Mouse (Mus musculus) bone marrow macrophage, adult 2 months (primary cell): Measurements from ENCODE around the gene Ash1l. TPM values are rescaled to one million over a fixed set of nuclear protein-coding genes. Genes with fewer than 3 reads are reported as not detected.

Experiments
- H3K27ac ChIP-seq: 2 replicates; pipeline ENCODE4 v1.5.1; 2012; ENCODE audit warnings: low read depth, low read length; ENCODE audit not compliant: insufficient read depth
- H3K4me1 ChIP-seq: 2 replicates; pipeline ENCODE4 v1.6.1; 2012; ENCODE audit warnings: low read length; ENCODE audit not compliant: control insufficient read depth, insufficient read depth
- H3K4me3 ChIP-seq: 2 replicates; pipeline ENCODE4 v1.5.1; 2012; ENCODE audit warnings: mild to moderate bottlenecking, low read length, moderate library complexity; ENCODE audit not compliant: insufficient read depth
- CTCF ChIP-seq: IDR thresholded peaks from 2 replicates; pipeline ENCODE4 v1.5.1; 2012; ENCODE audit warnings: low read depth, mild to moderate bottlenecking, low read length, moderate library complexity
- POLR2A ChIP-seq: IDR thresholded peaks from 2 replicates; pipeline ENCODE4 v1.6.1; 2012; ENCODE audit warnings: mild to moderate bottlenecking, low read depth, low read length, borderline replicate concordance
- polyA plus RNA-seq: library from polyadenylated mRNA; stranded (reverse); fragments of >200 nt; gene quantifications from 2 replicates; pipeline ENCODE4 v1.2.4, GENCODE M21; 2012; ENCODE audit not compliant: missing spikeins, insufficient read depth, insufficient read length

Gene Ash1l
- polyA plus RNA-seq, 1 experiment: 23.1 TPM

GRCm38 (mm10) chr3:88923989-88924591 is 26.3 kb upstream of the Ash1l start:
- H3K4me1 ChIP-seq: no peaks in the 10 kb centered on the region
- no peak for TF ChIP-seq CTCF
- TF ChIP-seq POLR2A: no peak
- no peak overlapping the region for H3K4me3 ChIP-seq
- no peak overlapping the region for H3K27ac ChIP-seq

- H3K27ac ChIP-seq: no peak overlapping the region
- no peak overlapping the region for H3K4me3 ChIP-seq
- no peaks in the 10 kb centered on the region for H3K4me1 ChIP-seq
- TF ChIP-seq CTCF (no peak), POLR2A (no peak)
Measured at GRCm38 (mm10) chr3:88925651-88926050, 24.8 kb upstream of the Ash1l start.

GRCm38 (mm10) chr3:88929501-88929900 is 20.9 kb upstream of the Ash1l start:
- H3K4me3 ChIP-seq: no peak overlapping the region
- TF ChIP-seq CTCF (no peak), POLR2A (no peak)
- H3K27ac ChIP-seq: no peak overlapping the region
- no peaks in the 10 kb centered on the region for H3K4me1 ChIP-seq

- Histone ChIP-seq H3K4me1 (no peaks in the 10 kb centered on the region), H3K4me3 (no peak overlapping the region), H3K27ac (no peak overlapping the region)
- TF ChIP-seq CTCF: 0 out of 2 replicates have a peak, but pooled peaks have one; percentile 14
- no peak for TF ChIP-seq POLR2A
Measured at GRCm38 (mm10) chr3:88939071-88939470, 11.4 kb upstream of the Ash1l start.

GRCm38 (mm10) chr3:88939749-88940148 is 10.7 kb upstream of the Ash1l start:
- H3K4me3 ChIP-seq: no peak overlapping the region
- no peaks in the 10 kb centered on the region for H3K4me1 ChIP-seq
- no peak overlapping the region for H3K27ac ChIP-seq
- peak; percentile 30; the same call in 1 of the 2 replicates for TF ChIP-seq CTCF
- TF ChIP-seq POLR2A: no peak

GRCm38 (mm10) chr3:88942316-88942880 is 8.0 kb upstream of the Ash1l start:
- Histone ChIP-seq H3K4me1 (peaks cover 1% of the 10 kb centered on the region), H3K27ac (no peak overlapping the region), H3K4me3 (no peak overlapping the region)
- no peak for TF ChIP-seq POLR2A
- no peak for TF ChIP-seq CTCF

GRCm38 (mm10) chr3:88944109-88944508 is 6.3 kb upstream of the Ash1l start:
- Histone ChIP-seq H3K27ac (no peak overlapping the region), H3K4me1 (peaks cover 4% of the 10 kb centered on the region)
- TF ChIP-seq CTCF (no peak), POLR2A (no peak)

GRCm38 (mm10) chr3:88949786-88950575 is 441 bp upstream of the Ash1l start:
- H3K4me1 ChIP-seq: peaks cover 18% of the 10 kb centered on the region
- TF ChIP-seq POLR2A: 0 out of 2 replicates have a peak, but pooled peaks have one; percentile 7
- TF ChIP-seq CTCF: no peak
- peak overlapping the region; percentile 86 for H3K4me3 ChIP-seq
- H3K27ac ChIP-seq: peak overlapping the region; percentile 92

More at GRCm38 (mm10) chr3:88944109-88944508, 6.3 kb upstream of the Ash1l start:
- H3K4me3 ChIP-seq: no peak overlapping the region

GRCm38 (mm10) chr3:88951327-88951800 is 942 bp downstream of the Ash1l start:
- Histone ChIP-seq H3K4me1 (peaks cover 18% of the 10 kb centered on the region), H3K27ac (peak overlapping the region; percentile 94), H3K4me3 (peak overlapping the region; percentile 86)
- TF ChIP-seq CTCF (no peak), POLR2A (no peak)
